Mouse (Mus musculus): ENCODE measurements around the gene Kctd6. TPM values are rescaled to one million over a fixed set of nuclear protein-coding genes. Genes with fewer than 3 reads are reported as not detected.
A peak's percentile ranks its signal among the peaks of the same experiment; 100 is the strongest.

Kctd6 gene
- 1.7 and 2.9 TPM in 2 replicates for total RNA-seq (2012; rRNA removed)
- 3.7 and 3.8 TPM in 2 replicates for total RNA-seq (2014; rRNA removed)
- 3.3 and 4.2 TPM in 2 replicates for polyA plus RNA-seq (2012; ENCODE audit: insufficient read length, low read depth)

DNA sequence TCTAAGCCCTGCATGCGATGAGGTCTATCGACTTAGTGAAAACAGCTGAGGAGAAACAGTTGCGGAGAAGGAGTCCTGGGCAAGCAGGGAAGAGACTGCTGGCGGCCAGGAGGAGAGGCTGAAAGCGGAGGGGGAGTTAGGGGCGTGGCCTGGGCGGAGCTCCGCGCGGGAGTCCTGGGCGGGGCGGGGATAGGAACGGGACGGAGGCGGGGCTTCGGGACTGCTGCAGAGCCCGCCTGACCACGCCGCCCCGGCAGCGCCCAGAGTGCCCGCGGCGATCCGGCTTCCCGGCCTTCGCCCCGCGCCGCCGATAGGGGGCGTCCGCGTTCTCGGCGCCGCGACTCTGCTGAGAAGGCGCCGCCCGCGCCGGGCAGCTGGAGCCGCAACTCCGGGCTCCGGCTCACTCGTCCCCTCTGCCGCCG, at the start of gene Kctd6:
Gene Kctd6 (plus strand): TSS at position 338 of the 422 bp plus-strand sequence.
- in situ Hi-C loops (cut with MboI; ENCODE audit: low pct_ligation_motif_present, low pct_unique_long_range_greater_than_20kb, low sequenced_read_pairs): no loop called here
- Histone ChIP-seq H3K4me2 (ENCODE audit: insufficient read depth, low read depth, poor library complexity, severe bottlenecking) (peak within 1 kb of the TSS; percentile 63), H3K79me2 (replicated peaks; ENCODE audit: control insufficient read depth, extremely low read depth, insufficient read depth, poor library complexity, severe bottlenecking) (no peaks in the 10 kb centered on the region), H3K4me1 (ENCODE audit: control insufficient read depth in 1 of 2, insufficient read depth in 2 of 2) (peaks cover 4 to 13% of the 10 kb centered on the region in 2 experiments), H3K27me3 (replicated peaks) (peaks cover 7% of the 10 kb centered on the region), H3K9me3 (replicated peaks; ENCODE audit: low read length) (no peaks in the 10 kb centered on the region), H3K4me3 (replicated peaks in 1 of 3; ENCODE audit: low read depth in 2 of 3, low read length in 2 of 3, poor library complexity in 1 of 3) (peak within 1 kb of the TSS; percentile 59 to 69 (median 66)), H3K27ac (ENCODE audit: insufficient read depth, low read depth) (no peak within 1 kb of the TSS), H3K36me3 (replicated peaks in 1 of 2; ENCODE audit: control insufficient read depth in 1 of 2, insufficient read depth in 1 of 2, low read length in 1 of 2) (no peaks in the 10 kb centered on the region), H3K9ac (ENCODE audit: insufficient read depth, low read depth) (peak within 1 kb of the TSS; percentile 70)
- DNase-seq (ENCODE audit: extremely low read depth): peak; percentile 91
- no peak; the same call in 1 of the 2 replicates for TF ChIP-seq SMC3 (IDR thresholded peaks at IDR 0.05; ENCODE audit: low read depth, low read length)
- peak; percentile 44; the same call in 1 of the 2 replicates for TF ChIP-seq POLR2A (IDR thresholded peaks at IDR 0.05; ENCODE audit: low read depth, low read length)
- TF ChIP-seq MAZ (IDR thresholded peaks at IDR 0.05; ENCODE audit: low read depth, low read length): 0 out of 2 replicates have a peak, but pooled peaks have one; percentile 17
- no peak for TF ChIP-seq ETS1 (conservative IDR thresholded peaks at IDR 0.05; ENCODE audit: low read depth, low read length)
- TF ChIP-seq ZNF384 (IDR thresholded peaks at IDR 0.05; ENCODE audit: low read depth, low read length): no peak
- TF ChIP-seq UBTF (IDR thresholded peaks at IDR 0.05; ENCODE audit: low read depth, low read length): peak; percentile 72; the same call in 1 of the 2 replicates
- TF ChIP-seq ELF1 (IDR thresholded peaks at IDR 0.05; ENCODE audit: low read depth, low read length): peak; percentile 56
- TF ChIP-seq USF2 (conservative IDR thresholded peaks at IDR 0.05; ENCODE audit: low read depth, low read length): no peak
- TF ChIP-seq NRF1 (IDR thresholded peaks at IDR 0.05; ENCODE audit: low read depth, low read length): peak; percentile 35; the same call in 1 of the 2 replicates
- TF ChIP-seq TCF12 (IDR thresholded peaks at IDR 0.05; ENCODE audit: low read depth, low read length): peak; percentile 58; the same call in 1 of the 2 replicates
- peak in 1 of 2 experiments; percentile 74; a peak in 2 of 4 replicates for TF ChIP-seq CTCF (conservative IDR thresholded peaks at IDR 0.05 in 1 of 2, IDR thresholded peaks at IDR 0.05 in 1 of 2; ENCODE audit: low read depth in 2 of 2, low read length in 2 of 2)
- peak; percentile 10 for TF ChIP-seq RAD21 (IDR thresholded peaks at IDR 0.05; ENCODE audit: low read depth, low read length)
- dilution Hi-C loops (cut with MboI; ENCODE audit: extremely low pct_ligation_motif_present, extremely low pct_unique_long_range_greater_than_20kb, low sequenced_read_pairs): no loop called here

DNA sequence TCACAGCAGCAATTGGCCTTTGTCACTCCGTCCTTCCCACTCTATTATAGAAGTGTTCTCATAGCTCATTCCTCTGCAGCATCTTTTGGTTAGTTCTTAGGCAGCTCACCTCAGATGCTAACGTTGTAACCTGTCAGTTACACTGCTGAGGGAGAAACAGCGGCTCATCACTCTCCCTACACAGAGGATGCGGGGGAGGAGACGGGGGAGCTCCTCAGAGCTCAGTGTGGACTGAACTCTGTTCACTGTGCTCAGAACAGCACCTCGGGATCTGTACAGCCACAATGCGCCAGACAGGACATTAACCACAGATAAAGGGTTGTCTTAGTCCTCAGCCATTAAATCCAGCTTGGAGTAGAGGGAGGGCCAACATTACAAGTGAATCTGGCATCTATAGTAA, 49.5 kb upstream of the Kctd6 start:
- TF ChIP-seq JUN (IDR thresholded peaks at IDR 0.05; ENCODE audit: insufficient read depth, low read depth, low read length): no peak
- TF ChIP-seq BHLHE40 (IDR thresholded peaks at IDR 0.05; ENCODE audit: low read depth, low read length): no peak
- no peak for TF ChIP-seq TCF12 (IDR thresholded peaks at IDR 0.05; ENCODE audit: low read depth, low read length)
- no peak for TF ChIP-seq POLR2AphosphoS2 (IDR thresholded peaks at IDR 0.05; ENCODE audit: low read depth, low read length)
- no peak for TF ChIP-seq MAX (IDR thresholded peaks at IDR 0.05; ENCODE audit: low read length)
- TF ChIP-seq E2F4 (IDR thresholded peaks at IDR 0.05; ENCODE audit: insufficient replicate concordance, low read depth, low read length): no peak
- no peak for TF ChIP-seq TBP (conservative IDR thresholded peaks at IDR 0.05; ENCODE audit: low read depth, low read length)
- no peak for TF ChIP-seq RCOR1 (conservative IDR thresholded peaks at IDR 0.05; ENCODE audit: low read depth, low read length)
- TF ChIP-seq JUND (conservative IDR thresholded peaks at IDR 0.05; ENCODE audit: low read depth, low read length): no peak
- no peak for TF ChIP-seq NELFE (IDR thresholded peaks at IDR 0.05; ENCODE audit: low read depth, low read length)
- no peak for TF ChIP-seq GABPA (IDR thresholded peaks at IDR 0.05; ENCODE audit: insufficient replicate concordance, low read depth, low read length)
- TF ChIP-seq USF1 (IDR thresholded peaks at IDR 0.05; ENCODE audit: low read depth, low read length): no peak
- TF ChIP-seq CTCF (conservative IDR thresholded peaks at IDR 0.05 in 1 of 2, IDR thresholded peaks at IDR 0.05 in 1 of 2; ENCODE audit: low read depth in 2 of 2, low read length in 2 of 2): no peak
- no peak for TF ChIP-seq NRF1 (IDR thresholded peaks at IDR 0.05; ENCODE audit: low read depth, low read length)
- no peak overlapping the region for H3K4me3 ChIP-seq (replicated peaks in 1 of 3; ENCODE audit: low read depth in 2 of 3, low read length in 2 of 3, poor library complexity in 1 of 3)
- peaks cover 73 to 95% of the 10 kb centered on the region in 2 experiments for H3K36me3 ChIP-seq (replicated peaks in 1 of 2; ENCODE audit: control insufficient read depth in 1 of 2, insufficient read depth in 1 of 2, low read length in 1 of 2)
- in situ Hi-C loops (cut with MboI; ENCODE audit: low pct_ligation_motif_present, low pct_unique_long_range_greater_than_20kb, low sequenced_read_pairs): loop anchor here (10.0 kb wide), 1 partner anchor 200 kb away; no protein-coding TSS in a partner anchor
- DNase-seq (ENCODE audit: extremely low read depth): no peak
- H3K79me2 ChIP-seq (replicated peaks; ENCODE audit: control insufficient read depth, extremely low read depth, insufficient read depth, poor library complexity, severe bottlenecking): no peaks in the 10 kb centered on the region
- H3K4me2 ChIP-seq (ENCODE audit: insufficient read depth, low read depth, poor library complexity, severe bottlenecking): no peak overlapping the region
- no peaks in the 10 kb centered on the region for H3K9me3 ChIP-seq (replicated peaks; ENCODE audit: low read length)
- no peak overlapping the region for H3K9ac ChIP-seq (ENCODE audit: insufficient read depth, low read depth)
- dilution Hi-C loops (cut with MboI; ENCODE audit: extremely low pct_ligation_motif_present, extremely low pct_unique_long_range_greater_than_20kb, low sequenced_read_pairs): no loop called here
- no peaks in the 10 kb centered on the region for H3K27me3 ChIP-seq (replicated peaks)
- no peak overlapping the region for H3K27ac ChIP-seq (ENCODE audit: insufficient read depth, low read depth)
- H3K4me1 ChIP-seq (ENCODE audit: control insufficient read depth in 1 of 2, insufficient read depth in 2 of 2): no peaks in the 10 kb centered on the region
